In genomic region chr17:7592491-7592890, GRCm38 (mm10) we compare ENCODE assay signal across 33 mouse cellular contexts.
"Had no signal": no experiment of that assay in that cellular context is flagged by ENCODE, and none has a peak within 500 bp of the region (broad histone marks: within the 10 kb centered on the region; RNA-seq: fewer than 3 reads in every experiment).

No protein-coding gene starts in this region.

- DNase-seq: heart, postnatal 14 days; heart, postnatal 36 days; heart, postnatal 4 days; kidney, adult 11 months; kidney, adult 18-20 months; kidney, adult 2 months; kidney, adult 8-10 months; kidney, adult 9 months; kidney, postnatal 10 days; kidney, postnatal 14 days; kidney, postnatal 25 days; kidney, postnatal 36 days; kidney, postnatal 4 days; layer of hippocampus, adult 9-11 months; layer of hippocampus, postnatal 36 days had no signal

- H3K36me3 ChIP-seq: heart, embryonic 13.5 days; heart, embryonic 15.5 days; hindbrain, embryonic 10.5 days; hindbrain, embryonic 12.5 days; hindbrain, embryonic 13.5 days; hindbrain, embryonic 15.5 days; intestine, embryonic 15.5 days; kidney, embryonic 15.5 days had no signal

- H3K4me2 ChIP-seq: heart, embryonic 11.5 days; heart, embryonic 13.5 days; heart, embryonic 15.5 days; hindbrain, embryonic 12.5 days; hindbrain, embryonic 13.5 days; hindbrain, embryonic 14.5 days; hindbrain, embryonic 15.5 days; intestine, embryonic 15.5 days; kidney, embryonic 15.5 days had no signal

- H3K27ac ChIP-seq: heart, embryonic 13.5 days; heart, embryonic 15.5 days; hindbrain, embryonic 10.5 days; hindbrain, embryonic 12.5 days; hindbrain, embryonic 13.5 days; hindbrain, embryonic 14.5 days; hindbrain, embryonic 15.5 days; hindbrain, postnatal 0 days; intestine, embryonic 15.5 days; kidney, embryonic 15.5 days; kidney, postnatal 0 days; layer of hippocampus, adult 2 months; left cerebral cortex, adult 2 months had no signal

- H3K4me3 ChIP-seq: heart, embryonic 13.5 days; heart, embryonic 15.5 days; hindbrain, embryonic 10.5 days; hindbrain, embryonic 12.5 days; hindbrain, embryonic 13.5 days; hindbrain, embryonic 15.5 days; intestine, embryonic 15.5 days; kidney, embryonic 15.5 days; layer of hippocampus, adult 2 months; left cerebral cortex, adult 2 months had no signal

- H3K4me1 ChIP-seq: heart, embryonic 13.5 days; heart, embryonic 15.5 days; hindbrain, embryonic 10.5 days; hindbrain, embryonic 12.5 days; hindbrain, embryonic 13.5 days; hindbrain, embryonic 15.5 days; intestine, embryonic 15.5 days; kidney, embryonic 15.5 days had no signal

- H3K9ac ChIP-seq: heart, embryonic 13.5 days; heart, embryonic 15.5 days; hindbrain, embryonic 12.5 days; hindbrain, embryonic 13.5 days; hindbrain, embryonic 14.5 days; hindbrain, embryonic 15.5 days; intestine, embryonic 15.5 days; kidney, embryonic 15.5 days had no signal

- ATAC-seq: hindbrain, embryonic 16.5 days; hindbrain, postnatal 0 days; inflammation-experienced regulatory T-cells, adult 6 months; intestine, embryonic 15.5 days; intestine, embryonic 16.5 days; intestine, postnatal 0 days had no signal

- H3K9me3 ChIP-seq: heart, embryonic 13.5 days; heart, embryonic 15.5 days; hindbrain, embryonic 12.5 days; hindbrain, embryonic 13.5 days; hindbrain, embryonic 15.5 days; intestine, embryonic 15.5 days; kidney, embryonic 15.5 days had no signal

- H3K27me3 ChIP-seq: heart, embryonic 13.5 days; heart, embryonic 15.5 days; hindbrain, embryonic 12.5 days; hindbrain, embryonic 13.5 days; hindbrain, embryonic 15.5 days; intestine, embryonic 15.5 days; kidney, embryonic 15.5 days had no signal
